Mouse (Mus musculus): Measurements from ENCODE around the gene Rtp1. TPM values are rescaled to one million over a fixed set of nuclear protein-coding genes. Genes with fewer than 3 reads are reported as not detected.
A peak's percentile ranks its signal among the peaks of the same experiment; 100 is the strongest.

The Rtp1 gene
- polyA plus RNA-seq, 1 experiment from 2014 or later, result not detected

DNA sequence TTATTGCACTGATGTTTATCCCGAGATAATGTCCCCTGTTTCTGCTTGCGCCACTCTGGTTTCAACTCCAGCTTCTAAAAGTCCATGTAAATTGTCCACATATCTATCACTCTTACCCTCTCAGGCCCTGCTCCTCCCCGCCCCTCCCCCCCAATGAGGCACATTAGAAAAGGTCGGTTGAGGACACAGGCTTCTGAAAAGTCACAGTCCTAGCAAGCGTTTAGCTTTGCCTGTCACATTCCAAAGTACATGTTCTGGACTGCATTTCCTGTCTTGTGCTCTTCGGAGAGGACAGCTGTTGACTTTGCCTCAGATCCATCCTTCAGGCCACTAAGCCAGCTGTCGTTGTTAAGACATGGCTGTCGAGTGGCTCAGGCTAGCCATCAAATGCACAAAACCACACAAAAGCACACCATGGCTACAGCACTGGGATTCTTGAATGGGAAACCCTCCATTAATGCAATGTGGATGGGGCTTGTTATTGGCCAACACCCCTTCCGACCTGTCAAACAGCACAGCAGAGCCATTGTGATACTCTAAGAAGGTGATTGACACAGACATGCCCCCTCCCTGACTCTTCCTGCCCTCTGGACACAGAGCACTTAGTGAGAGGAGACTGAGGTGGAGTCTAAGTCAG is 12.2 kb upstream of the Rtp1 start:
- Histone ChIP-seq H3K36me3 (ENCODE audit: control insufficient read depth, insufficient read depth) (no peaks in the 10 kb centered on the region), H3K9ac (ENCODE audit: low read depth, low read length) (no peak overlapping the region), H3K4me1 (ENCODE audit: control insufficient read depth, low read depth, low read length) (no peaks in the 10 kb centered on the region; the same call in 1 of the 2 replicates), H3K27me3 (ENCODE audit: control insufficient read depth, insufficient read depth, low read depth, low read length) (no peaks in the 10 kb centered on the region), H3K27ac (ENCODE audit: low read length) (no peak overlapping the region), H3K9me3 (replicated peaks; ENCODE audit: control insufficient read depth, low read length) (no peaks in the 10 kb centered on the region), H3K4me2 (ENCODE audit: low read depth, low read length) (no peak overlapping the region), H3K4me3 (ENCODE audit: low read depth, low read length) (no peak overlapping the region)
- WGBS (ENCODE audit: insufficient replicate concordance), result 38% methylated on average over 9 of the region's 9 CpGs
- peak; percentile 35; the same call in 1 of the 2 replicates for ATAC-seq (ENCODE audit: low read depth)

DNA sequence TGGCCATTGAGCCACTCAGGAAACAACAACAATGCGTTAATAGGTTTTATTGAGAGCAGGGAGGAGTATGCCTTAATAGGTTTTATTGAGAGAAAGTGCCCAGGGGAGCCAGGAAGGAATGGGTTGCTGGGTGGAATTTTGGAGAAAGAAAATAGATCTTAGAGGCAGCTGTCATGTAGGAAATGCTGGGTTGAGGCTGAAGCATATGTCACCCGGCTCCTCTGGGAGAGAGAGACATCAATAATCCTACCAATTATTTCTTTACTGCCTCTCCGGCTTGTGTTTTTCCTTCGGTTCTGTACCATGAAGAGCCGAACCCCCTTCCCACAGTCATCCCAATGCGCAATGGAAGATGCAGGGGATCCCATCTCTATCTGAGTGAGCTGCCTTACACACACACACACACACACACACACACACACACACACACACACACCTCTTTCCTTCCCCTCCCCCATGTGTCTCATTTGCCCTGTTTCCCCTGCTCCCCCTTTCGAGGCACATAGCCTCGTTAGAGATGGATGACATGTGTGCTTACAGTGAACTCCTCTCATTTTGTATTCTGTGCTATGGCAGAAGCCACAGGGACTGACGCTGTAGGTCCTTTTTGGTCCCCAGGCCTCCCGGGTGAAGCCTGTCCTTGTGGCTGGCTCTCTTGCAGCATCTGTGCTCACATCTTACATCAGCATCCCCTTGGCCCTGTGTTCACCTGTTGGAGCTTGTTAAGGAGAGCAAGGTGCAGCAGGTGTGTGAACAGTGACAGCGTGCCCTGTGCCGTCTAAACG is 11.3 kb upstream of the Rtp1 start:
- no peak for ATAC-seq (ENCODE audit: low read depth)
- Histone ChIP-seq H3K4me1 (ENCODE audit: control insufficient read depth, low read depth, low read length) (no peaks in the 10 kb centered on the region; the same call in 1 of the 2 replicates), H3K9ac (ENCODE audit: low read depth, low read length) (no peak overlapping the region), H3K36me3 (ENCODE audit: control insufficient read depth, insufficient read depth) (no peaks in the 10 kb centered on the region), H3K27ac (ENCODE audit: low read length) (no peak overlapping the region), H3K4me3 (ENCODE audit: low read depth, low read length) (no peak overlapping the region), H3K27me3 (ENCODE audit: control insufficient read depth, insufficient read depth, low read depth, low read length) (no peaks in the 10 kb centered on the region), H3K4me2 (ENCODE audit: low read depth, low read length) (no peak overlapping the region), H3K9me3 (replicated peaks; ENCODE audit: control insufficient read depth, low read length) (no peaks in the 10 kb centered on the region)
- 66% methylated on average over 13 of the region's 13 CpGs for WGBS (ENCODE audit: insufficient replicate concordance)

DNA sequence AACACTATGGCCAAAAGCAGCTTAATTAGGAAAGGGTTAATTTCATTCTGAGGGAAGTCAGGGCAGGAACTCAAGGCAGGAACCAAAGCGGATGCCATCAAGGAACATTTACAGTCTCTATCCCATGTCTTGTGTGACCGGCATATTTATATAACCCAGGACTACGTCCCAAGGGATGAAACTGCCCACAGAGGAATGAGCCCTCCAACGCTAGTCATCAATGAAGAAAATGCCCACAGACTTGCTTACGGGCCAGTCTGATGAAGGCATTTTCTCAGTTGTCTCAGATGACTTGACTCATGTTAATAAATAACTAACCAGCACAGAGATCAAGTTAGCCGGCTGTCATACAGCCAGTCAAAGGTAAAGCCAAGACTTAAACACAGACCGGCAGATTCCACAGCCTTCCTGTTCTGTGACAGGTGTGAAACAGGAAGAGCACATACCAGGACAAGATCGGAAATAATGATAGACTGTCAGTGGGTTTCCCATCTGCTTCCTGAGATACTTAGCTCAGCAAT is 9.3 kb upstream of the Rtp1 start:
- no peak overlapping the region for H3K4me3 ChIP-seq (ENCODE audit: low read depth, low read length)
- no peak for ATAC-seq (ENCODE audit: low read depth)
- H3K4me1 ChIP-seq (ENCODE audit: control insufficient read depth, low read depth, low read length), result no peaks in the 10 kb centered on the region; the same call in 1 of the 2 replicates
- no peak overlapping the region for H3K9ac ChIP-seq (ENCODE audit: low read depth, low read length)
- H3K4me2 ChIP-seq (ENCODE audit: low read depth, low read length), result no peak overlapping the region
- H3K27me3 ChIP-seq (ENCODE audit: control insufficient read depth, insufficient read depth, low read depth, low read length), result no peaks in the 10 kb centered on the region
- 58% methylated on average over 8 of the region's 8 CpGs for WGBS (ENCODE audit: insufficient replicate concordance)
- H3K27ac ChIP-seq (ENCODE audit: low read length), result no peak overlapping the region
- H3K36me3 ChIP-seq (ENCODE audit: control insufficient read depth, insufficient read depth), result no peaks in the 10 kb centered on the region
- no peaks in the 10 kb centered on the region for H3K9me3 ChIP-seq (replicated peaks; ENCODE audit: control insufficient read depth, low read length)

DNA sequence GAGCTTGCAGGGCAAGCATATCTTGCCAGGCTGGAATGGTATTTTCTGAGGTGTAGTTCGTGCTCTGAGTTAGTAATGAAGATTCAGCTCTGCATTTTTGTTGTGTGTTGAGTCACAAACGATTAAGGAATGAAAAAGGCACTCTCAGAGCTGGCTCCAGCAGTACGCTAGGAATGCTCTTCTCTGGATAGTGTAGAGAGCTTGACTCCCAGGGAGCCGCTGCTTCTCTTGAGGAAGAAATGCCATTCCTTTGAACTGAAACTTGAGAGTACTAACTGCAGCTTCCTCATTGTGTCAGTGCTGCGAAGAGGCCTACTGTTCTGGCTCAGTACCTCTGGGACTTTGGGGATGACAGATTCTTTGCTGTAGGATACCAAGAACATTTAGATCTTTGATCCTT is 5.1 kb upstream of the Rtp1 start:
- ATAC-seq (ENCODE audit: low read depth), result no peak
- no peak overlapping the region for H3K27ac ChIP-seq (ENCODE audit: low read length)

DNA sequence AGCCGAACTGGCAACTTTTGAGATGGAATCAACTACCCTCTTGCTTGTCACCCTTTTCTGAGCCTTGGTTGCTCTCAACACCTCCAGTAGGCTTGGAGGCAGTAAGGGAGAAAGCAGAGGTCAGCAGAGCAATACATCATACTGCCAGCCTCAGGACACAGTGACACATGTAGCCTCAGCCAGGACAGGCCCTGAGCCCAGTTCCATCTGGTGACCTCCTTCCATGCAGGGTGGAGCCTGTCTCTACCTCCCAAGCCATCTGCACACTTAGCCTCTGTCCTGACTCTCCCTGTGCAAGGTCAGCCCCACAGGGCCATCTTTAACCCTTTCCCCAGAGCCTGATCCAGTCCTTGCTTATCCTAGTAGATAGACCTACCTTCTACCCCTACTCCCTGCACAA is 1.2 kb upstream of the Rtp1 start:
- 56% methylated on average over 1 of the region's 1 CpGs for WGBS (ENCODE audit: insufficient replicate concordance)

More for the DNA sequence above, 5.1 kb upstream of the Rtp1 start:
- 56% methylated on average over 5 of the region's 5 CpGs for WGBS (ENCODE audit: insufficient replicate concordance)
- H3K4me1 ChIP-seq (ENCODE audit: control insufficient read depth, low read depth, low read length), result no peaks in the 10 kb centered on the region; the same call in 1 of the 2 replicates
- no peaks in the 10 kb centered on the region for H3K9me3 ChIP-seq (replicated peaks; ENCODE audit: control insufficient read depth, low read length)
- H3K36me3 ChIP-seq (ENCODE audit: control insufficient read depth, insufficient read depth), result no peaks in the 10 kb centered on the region
- H3K9ac ChIP-seq (ENCODE audit: low read depth, low read length), result no peak overlapping the region
- no peak overlapping the region for H3K4me2 ChIP-seq (ENCODE audit: low read depth, low read length)
- no peak overlapping the region for H3K4me3 ChIP-seq (ENCODE audit: low read depth, low read length)
- no peaks in the 10 kb centered on the region for H3K27me3 ChIP-seq (ENCODE audit: control insufficient read depth, insufficient read depth, low read depth, low read length)

DNA sequence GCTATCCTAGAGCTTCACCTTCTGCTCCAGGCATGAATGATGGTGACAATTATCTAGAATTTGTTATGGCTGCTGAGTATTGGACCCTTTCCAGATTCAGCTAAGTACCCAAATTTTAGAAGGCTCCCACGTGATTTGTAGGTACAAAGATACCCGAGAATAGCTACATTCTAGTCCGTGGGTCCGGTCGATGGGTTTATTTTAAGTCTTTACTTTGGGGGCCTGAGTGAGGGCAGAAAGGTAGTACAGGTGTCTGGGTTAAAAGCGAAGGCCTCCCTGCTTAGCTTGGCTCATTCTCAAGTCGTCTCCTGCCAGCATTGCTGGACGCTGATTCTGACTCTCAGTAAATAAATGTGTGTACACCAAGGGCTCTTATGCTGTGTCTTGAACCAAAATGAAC is 1.1 kb downstream of the Rtp1 start:
- no peak for ATAC-seq (ENCODE audit: low read depth)
- H3K4me2 ChIP-seq (ENCODE audit: low read depth, low read length), result no peak overlapping the region
- H3K9me3 ChIP-seq (replicated peaks; ENCODE audit: control insufficient read depth, low read length), result no peaks in the 10 kb centered on the region
- H3K4me1 ChIP-seq (ENCODE audit: control insufficient read depth, low read depth, low read length), result no peaks in the 10 kb centered on the region
- WGBS (ENCODE audit: insufficient replicate concordance), result 69% methylated on average over 8 of the region's 8 CpGs
- H3K4me3 ChIP-seq (ENCODE audit: low read depth, low read length), result no peak overlapping the region
- H3K9ac ChIP-seq (ENCODE audit: low read depth, low read length), result no peak overlapping the region
- no peaks in the 10 kb centered on the region for H3K36me3 ChIP-seq (ENCODE audit: control insufficient read depth, insufficient read depth)
- no peaks in the 10 kb centered on the region for H3K27me3 ChIP-seq (ENCODE audit: control insufficient read depth, insufficient read depth, low read depth, low read length)
- H3K27ac ChIP-seq (ENCODE audit: low read length), result no peak overlapping the region

More for the DNA sequence above, 1.2 kb upstream of the Rtp1 start:
- no peak for ATAC-seq (ENCODE audit: low read depth)
- Histone ChIP-seq H3K4me1 (ENCODE audit: control insufficient read depth, low read depth, low read length) (no peaks in the 10 kb centered on the region), H3K9ac (ENCODE audit: low read depth, low read length) (no peak overlapping the region), H3K27ac (ENCODE audit: low read length) (no peak overlapping the region), H3K4me2 (ENCODE audit: low read depth, low read length) (no peak overlapping the region), H3K36me3 (ENCODE audit: control insufficient read depth, insufficient read depth) (no peaks in the 10 kb centered on the region), H3K9me3 (replicated peaks; ENCODE audit: control insufficient read depth, low read length) (no peaks in the 10 kb centered on the region), H3K4me3 (ENCODE audit: low read depth, low read length) (no peak overlapping the region), H3K27me3 (ENCODE audit: control insufficient read depth, insufficient read depth, low read depth, low read length) (no peaks in the 10 kb centered on the region)

DNA sequence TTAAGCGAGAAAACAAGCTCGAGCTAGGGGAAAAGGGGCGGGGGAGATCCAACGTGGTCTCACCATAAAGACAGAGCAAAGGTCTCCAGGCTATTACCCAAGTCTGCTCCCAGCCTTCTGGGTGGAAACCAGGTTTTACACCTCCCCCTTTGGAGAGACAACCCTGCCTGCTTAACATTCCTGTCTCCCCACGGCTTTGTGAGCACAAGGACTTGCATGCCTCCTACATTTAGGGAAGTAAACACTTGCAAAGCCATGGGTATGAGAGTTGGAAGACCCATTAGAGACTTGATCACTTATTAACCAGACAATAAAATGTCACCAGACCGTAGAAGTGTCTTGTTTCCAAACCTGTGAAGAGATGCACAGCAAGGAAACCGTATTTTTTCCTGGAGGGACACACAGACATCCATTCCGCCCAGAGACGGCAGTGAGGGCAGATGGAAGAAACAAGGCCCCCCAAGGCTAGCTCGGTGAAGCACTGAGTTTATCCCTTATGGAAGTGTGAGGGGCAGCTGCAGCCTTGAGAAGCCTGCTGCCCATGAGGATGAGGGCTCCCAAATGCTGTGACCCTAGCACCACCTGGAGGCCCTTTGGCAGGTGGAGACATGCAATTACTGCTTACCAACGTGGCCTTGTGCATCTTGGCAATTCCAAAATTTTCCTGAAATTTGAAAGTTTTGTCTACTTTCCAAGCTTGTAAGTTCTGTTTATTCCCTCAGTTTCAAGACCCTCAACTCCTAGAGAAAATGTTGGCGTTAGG is 8.7 kb downstream of the Rtp1 start:
- H3K4me1 ChIP-seq (ENCODE audit: control insufficient read depth, low read depth, low read length), result no peaks in the 10 kb centered on the region; the same call in 1 of the 2 replicates

DNA sequence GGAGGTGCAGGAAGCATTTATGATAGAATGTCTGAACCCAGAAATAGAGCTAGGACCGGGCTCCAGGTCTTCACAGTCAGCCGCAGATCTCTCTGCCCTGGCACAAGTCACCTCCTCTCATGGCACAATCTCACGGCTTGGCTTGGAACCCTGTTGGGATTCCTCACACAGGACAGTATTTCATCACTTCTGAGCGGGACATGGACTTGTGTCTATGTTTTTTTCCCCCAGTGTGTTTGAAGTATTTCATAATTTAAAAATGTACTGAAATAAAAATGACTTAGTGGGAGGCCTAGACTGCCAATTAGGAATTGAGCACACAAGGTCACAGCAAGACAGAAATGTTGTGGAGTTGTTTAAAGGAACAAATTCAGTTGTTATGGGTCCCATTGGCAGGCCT is 15.3 kb downstream of the Rtp1 start:
- WGBS (ENCODE audit: insufficient replicate concordance), result 59% methylated on average over 4 of the region's 4 CpGs

More for the DNA sequence above, 8.7 kb downstream of the Rtp1 start:
- no peaks in the 10 kb centered on the region for H3K27me3 ChIP-seq (ENCODE audit: control insufficient read depth, insufficient read depth, low read depth, low read length)
- H3K27ac ChIP-seq (ENCODE audit: low read length), result no peak overlapping the region
- no peak overlapping the region for H3K9ac ChIP-seq (ENCODE audit: low read depth, low read length)
- whole genome bisulfite sequencing (ENCODE audit: insufficient replicate concordance), result 45% methylated on average over 12 of the region's 12 CpGs
- no peak for ATAC-seq (ENCODE audit: low read depth)
- no peak overlapping the region for H3K4me3 ChIP-seq (ENCODE audit: low read depth, low read length)
- no peaks in the 10 kb centered on the region for H3K9me3 ChIP-seq (replicated peaks; ENCODE audit: control insufficient read depth, low read length)
- no peaks in the 10 kb centered on the region for H3K36me3 ChIP-seq (ENCODE audit: control insufficient read depth, insufficient read depth)
- H3K4me2 ChIP-seq (ENCODE audit: low read depth, low read length), result no peak overlapping the region

More for the DNA sequence above, 15.3 kb downstream of the Rtp1 start:
- H3K4me3 ChIP-seq (ENCODE audit: low read depth, low read length), result no peak overlapping the region
- H3K36me3 ChIP-seq (ENCODE audit: control insufficient read depth, insufficient read depth), result no peaks in the 10 kb centered on the region
- H3K27ac ChIP-seq (ENCODE audit: low read length), result no peak overlapping the region
- no peaks in the 10 kb centered on the region for H3K9me3 ChIP-seq (replicated peaks; ENCODE audit: control insufficient read depth, low read length)
- no peaks in the 10 kb centered on the region for H3K4me1 ChIP-seq (ENCODE audit: control insufficient read depth, low read depth, low read length)
- H3K9ac ChIP-seq (ENCODE audit: low read depth, low read length), result no peak overlapping the region
- H3K4me2 ChIP-seq (ENCODE audit: low read depth, low read length), result no peak overlapping the region
- ATAC-seq (ENCODE audit: low read depth), result no peak
- no peaks in the 10 kb centered on the region for H3K27me3 ChIP-seq (ENCODE audit: control insufficient read depth, insufficient read depth, low read depth, low read length)
